Mouse (Mus musculus) left cerebral cortex, postnatal 25 days (tissue): ENCODE results near the gene Ifrd1. TPM values are rescaled to one million over a fixed set of nuclear protein-coding genes. Genes with fewer than 3 reads are reported as not detected.
A peak's percentile ranks its signal among the peaks of the same experiment; 100 is the strongest.

ENCODE experiments used
- DNase-seq, 2 experiments: peaks; one replicate each; pipeline ENCODE4 v3.0.0; 2022; ENCODE audit warnings: low spot score in 2 of 2, mixed read lengths in 1 of 2
- intact Hi-C: fragments of 180-260 bp; cut with DNase I; formaldehyde crosslinking; loops from one replicate; pipeline ENCODE4 v1.15.1; 2025
- total RNA-seq, 2 experiments: library from RNA; stranded (reverse); gene quantifications; 2 replicates each; pipeline ENCODE4 v1.2.3; 2021

Ifrd1 gene
- total RNA-seq, 2 experiments from 2014 or later: 110 TPM

- intact Hi-C loops: no loop called here
- no peak for DNase-seq
Observed at GRCm38 (mm10) chr12:40245434-40245970, 2.8 kb downstream of the Ifrd1 start.

- intact Hi-C loops: no loop called here
Observed at GRCm38 (mm10) chr12:40244926-40245325, 3.4 kb downstream of the Ifrd1 start.

GRCm38 (mm10) chr12:40243821-40244221 lies 4.5 kb downstream of the Ifrd1 start:
- intact Hi-C loops: no loop called here
- DNase-seq: peak in 1 of 2 experiments; percentile 24

More at GRCm38 (mm10) chr12:40244926-40245325, 3.4 kb downstream of the Ifrd1 start:
- DNase-seq: no peak

GRCm38 (mm10) chr12:40243241-40243640 lies 5.1 kb downstream of the Ifrd1 start:
- intact Hi-C loops: no loop called here
- DNase-seq: no peak

- DNase-seq: peak in 1 of 2 experiments; percentile 66
- intact Hi-C loops: no loop called here
Observed at GRCm38 (mm10) chr12:40239161-40239560, 9.1 kb downstream of the Ifrd1 start.

- intact Hi-C loops: no loop called here
- no peak for DNase-seq
Observed at GRCm38 (mm10) chr12:40232231-40232630, 16.1 kb downstream of the Ifrd1 start.

- intact Hi-C loops: loop anchor here (2.0 kb wide), 1 partner anchor 31 kb away; no protein-coding TSS in a partner anchor
- peak in 1 of 2 experiments; percentile 87 for DNase-seq
Observed at GRCm38 (mm10) chr12:40231632-40232031, 16.7 kb downstream of the Ifrd1 start.

GRCm38 (mm10) chr12:40224171-40224880 lies 24.0 kb downstream of the Ifrd1 start:
- no peak for DNase-seq
- intact Hi-C loops: loop anchor here (10.0 kb wide), 1 partner anchor 800 kb away; the partner anchor contains the start of gene Immp2l

- DNase-seq: no peak
- intact Hi-C loops: loop anchor here (10.0 kb wide), 1 partner anchor 801 kb away; the partner anchor contains the start of gene Immp2l
Observed at GRCm38 (mm10) chr12:40223676-40224075, 24.6 kb downstream of the Ifrd1 start.

GRCm38 (mm10) chr12:40223082-40223619 lies 25.2 kb downstream of the Ifrd1 start:
- DNase-seq: peak; percentile 100
- intact Hi-C loops: loop anchor here (10.0 kb wide), 1 partner anchor 802 kb away; the partner anchor contains the start of gene Immp2l

GRCm38 (mm10) chr12:40222251-40223081 lies 25.8 kb downstream of the Ifrd1 start:
- intact Hi-C loops: loop anchor here (10.0 kb wide), 1 partner anchor 802 kb away; the partner anchor contains the start of gene Immp2l
- DNase-seq: peak; percentile 97 to 98

- DNase-seq: no peak
- intact Hi-C loops: loop anchor here (10.0 kb wide), 1 partner anchor 803 kb away; the partner anchor contains the start of gene Immp2l
Observed at GRCm38 (mm10) chr12:40221611-40222010, 26.7 kb downstream of the Ifrd1 start.

GRCm38 (mm10) chr12:40220896-40221295 lies 27.4 kb downstream of the Ifrd1 start:
- intact Hi-C loops: loop anchor here (10.0 kb wide), 1 partner anchor 804 kb away; the partner anchor contains the start of gene Immp2l

GRCm38 (mm10) chr12:40220001-40220570 lies 28.2 kb downstream of the Ifrd1 start:
- DNase-seq: peak in 1 of 2 experiments; percentile 39
- intact Hi-C loops: loop anchor here (10.0 kb wide), 1 partner anchor 805 kb away; the partner anchor contains the start of gene Immp2l

More at GRCm38 (mm10) chr12:40220896-40221295, 27.4 kb downstream of the Ifrd1 start:
- no peak for DNase-seq

- DNase-seq: no peak
- intact Hi-C loops: no loop called here
Observed at GRCm38 (mm10) chr12:40218430-40218945, 29.8 kb downstream of the Ifrd1 start.

- intact Hi-C loops: no loop called here
- no peak for DNase-seq
Observed at GRCm38 (mm10) chr12:40217776-40218175, 30.5 kb downstream of the Ifrd1 start.

- no peak for DNase-seq
- intact Hi-C loops: no loop called here
Observed at GRCm38 (mm10) chr12:40214888-40215876, 33.1 kb downstream of the Ifrd1 start.

GRCm38 (mm10) chr12:40209049-40209448 lies 39.3 kb downstream of the Ifrd1 start:
- intact Hi-C loops: no loop called here
- no peak for DNase-seq
